Mouse (Mus musculus) skeletal muscle tissue, adult 2 months (tissue): ENCODE results near the gene Eml2.

ENCODE experiments used
- DNase-seq: peaks from one replicate; pipeline ENCODE4 v3.0.0-alpha.2; 2012; ENCODE audit warnings: low read depth, low spot score

The Eml2 gene

GRCm38 (mm10) chr7:19229404-19229803 lies 53.2 kb downstream of the Eml2 start:
- DNase-seq: no peak

GRCm38 (mm10) chr7:19230041-19230580 lies 53.9 kb downstream of the Eml2 start:
- DNase-seq: no peak

GRCm38 (mm10) chr7:19230899-19231298 lies 54.7 kb downstream of the Eml2 start:
- DNase-seq: no peak

DNA sequence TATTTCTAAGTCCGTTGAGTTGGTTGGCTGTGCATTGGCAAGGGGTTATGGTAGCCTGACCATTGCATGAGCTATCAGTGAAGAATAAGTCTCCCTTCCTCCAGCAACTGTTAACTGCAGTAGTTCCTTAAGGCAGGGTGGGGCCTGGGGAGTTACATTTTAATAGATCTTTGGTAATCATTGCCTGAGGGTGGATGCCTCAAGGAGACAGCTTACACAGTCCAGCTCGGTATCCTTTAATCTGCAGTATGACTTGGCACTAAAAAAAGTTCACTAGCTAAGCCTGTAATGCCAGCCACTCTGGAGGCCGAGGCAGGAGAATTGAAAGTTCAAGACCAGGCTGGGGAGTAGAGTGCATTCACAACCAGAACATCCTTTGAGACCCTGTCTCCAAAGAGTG lies 55.6 kb downstream of the Eml2 start:
- DNase-seq: no peak

GRCm38 (mm10) chr7:19234652-19235051 lies 58.4 kb downstream of the Eml2 start:
- no peak for DNase-seq

GRCm38 (mm10) chr7:19235092-19235671 lies 59.0 kb downstream of the Eml2 start:
- no peak for DNase-seq

GRCm38 (mm10) chr7:19236411-19236810 lies 60.2 kb downstream of the Eml2 start:
- DNase-seq: no peak

GRCm38 (mm10) chr7:19238344-19238743 lies 62.1 kb downstream of the Eml2 start:
- DNase-seq: peak; percentile 86

GRCm38 (mm10) chr7:19239423-19239822 lies 63.2 kb downstream of the Eml2 start:
- DNase-seq: peak; percentile 92

GRCm38 (mm10) chr7:19239986-19240385 lies 63.8 kb downstream of the Eml2 start:
- no peak for DNase-seq

GRCm38 (mm10) chr7:19240905-19241463 lies 64.8 kb downstream of the Eml2 start:
- no peak for DNase-seq

DNA sequence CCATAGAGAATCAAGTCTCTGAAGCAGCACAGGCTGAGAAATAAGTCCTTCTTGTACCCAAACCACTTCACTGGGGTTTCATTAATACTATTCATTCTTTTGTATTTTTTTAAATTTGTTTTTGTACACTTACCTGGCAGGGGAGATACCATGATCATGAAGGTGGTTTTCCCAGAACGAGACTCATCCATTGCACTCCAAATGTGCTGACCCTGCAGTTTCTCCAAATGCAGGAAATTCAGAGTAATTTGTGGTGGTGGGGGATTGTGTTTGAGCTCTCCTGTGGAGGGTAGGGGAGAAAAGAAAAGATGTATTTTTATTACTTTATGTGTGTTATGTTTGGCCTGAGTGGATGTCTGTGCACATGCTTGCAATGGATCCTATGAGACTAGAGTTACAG lies 65.8 kb downstream of the Eml2 start:
- DNase-seq: no peak

- no peak for DNase-seq
Measured at GRCm38 (mm10) chr7:19243858-19244257, 67.6 kb downstream of the Eml2 start.

GRCm38 (mm10) chr7:19245083-19245482 lies 68.9 kb downstream of the Eml2 start:
- DNase-seq: no peak

GRCm38 (mm10) chr7:19246855-19247254 lies 70.6 kb downstream of the Eml2 start:
- DNase-seq: no peak

GRCm38 (mm10) chr7:19247511-19247910 lies 71.3 kb downstream of the Eml2 start:
- DNase-seq: no peak

DNA sequence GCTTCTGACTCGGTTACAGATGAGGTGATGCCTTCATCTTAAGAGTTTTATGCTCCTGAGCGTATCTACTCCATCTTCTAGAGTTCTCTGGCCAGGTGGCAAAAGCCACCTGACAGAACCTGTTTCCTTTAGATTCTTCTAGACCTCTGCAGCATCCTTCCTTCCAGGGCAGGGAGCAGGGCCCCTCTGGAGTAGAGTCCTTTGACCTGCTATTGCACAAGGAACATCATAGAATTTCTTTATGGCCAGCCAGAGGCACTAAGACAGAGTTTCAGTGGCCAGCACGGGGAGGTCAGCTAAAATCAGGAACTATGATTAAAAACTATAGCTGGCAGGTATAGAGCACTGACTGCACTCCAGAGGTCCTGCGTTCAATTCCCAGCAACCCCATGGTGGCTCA lies 75.9 kb downstream of the Eml2 start:
- DNase-seq: no peak

DNA sequence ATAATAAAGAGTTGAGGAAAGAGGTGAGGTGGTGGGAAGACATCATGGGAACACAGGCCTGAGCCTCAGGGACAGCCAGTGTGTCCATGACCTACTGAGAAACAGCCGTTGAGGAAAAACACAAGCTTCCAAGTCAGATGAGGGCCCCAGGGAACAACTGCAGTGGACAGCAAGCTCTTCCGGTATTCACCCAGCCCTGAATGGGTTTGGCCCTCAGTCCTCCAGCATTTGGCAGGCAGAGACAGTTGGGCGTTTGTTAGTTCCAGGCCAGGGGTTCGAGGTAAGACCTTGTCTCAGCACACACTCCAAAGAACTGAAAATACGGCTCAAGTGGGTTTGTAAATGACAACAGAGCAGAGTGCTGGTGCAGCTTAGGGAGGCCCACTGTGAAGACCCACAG lies 77.2 kb downstream of the Eml2 start:
- DNase-seq: no peak

- no peak for DNase-seq
Measured at GRCm38 (mm10) chr7:19255395-19255794, 79.2 kb downstream of the Eml2 start.
